Mouse (Mus musculus) heart, embryonic 12.5 days (tissue): ENCODE measurements around the gene Zc3h12b. TPM values are rescaled to one million over a fixed set of nuclear protein-coding genes. Genes with fewer than 3 reads are reported as not detected.

Experiments
- polyA plus RNA-seq: library from polyadenylated mRNA; unstranded; fragments of >200 nt; fragmentation: Nextera tagmentation; extraction: Ambion mirVana; gene quantifications from 2 replicates; pipeline ENCODE4 v1.2.1, GENCODE M21; 2016

Zc3h12b gene
- polyA plus RNA-seq, 1 experiment from 2014 or later, result 2.3 TPM

Other genes with a start within 250 kb of the Zc3h12b start
- gene Asb12, start 153.7 kb upstream of the Zc3h12b start, polyA plus RNA-seq, result 4.4 and 5.6 TPM in 2 replicates
- not detected in 2 replicates for gene Pfn5, start 153.6 kb upstream of the Zc3h12b start, polyA plus RNA-seq
- gene Zc4h2, start 53.2 kb upstream of the Zc3h12b start, polyA plus RNA-seq, result 9.7 TPM in 2 replicates
- 56.5 and 59.4 TPM in 2 replicates for gene Las1l, start 245.3 kb downstream of the Zc3h12b start, polyA plus RNA-seq